Mouse (Mus musculus) ES-E14 (cell line): ENCODE data around the gene Lrrc10b.

Experiments used
- HCFC1 ChIP-seq: IDR thresholded peaks from 2 replicates; pipeline ENCODE4 v1.6.1; 2012; ENCODE audit warnings: low read length, inconsistent platforms, borderline replicate concordance; ENCODE audit not compliant: insufficient read depth
- MAFK ChIP-seq: IDR thresholded peaks from 2 replicates; pipeline ENCODE4 v1.6.1; 2014; ENCODE audit warnings: mild to moderate bottlenecking, low read depth, low read length, inconsistent platforms; ENCODE audit not compliant: insufficient read depth

DNA sequence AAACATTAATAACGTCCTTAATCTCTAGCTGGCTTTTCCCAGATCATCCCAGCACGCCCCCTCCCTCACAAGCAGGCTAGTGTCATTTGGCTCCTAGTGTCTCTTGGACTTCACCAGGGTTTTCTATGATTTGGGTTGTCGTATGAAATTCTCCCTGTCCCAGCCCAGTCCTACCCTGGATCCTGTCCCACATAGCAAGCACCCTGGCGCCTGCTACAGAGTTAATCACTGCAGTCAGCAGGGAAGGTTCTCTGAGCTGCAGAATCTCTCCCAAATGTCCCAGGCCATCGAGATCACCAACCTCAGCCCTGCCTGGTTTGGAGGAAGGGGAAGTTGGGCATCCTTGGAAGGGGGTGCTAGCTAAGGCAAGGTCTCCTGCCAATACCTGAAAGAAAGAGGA, 41.8 kb downstream of the Lrrc10b start:
- TF ChIP-seq HCFC1 (no peak), MAFK (no peak)
